Mouse (Mus musculus): Measurements from ENCODE around the gene Cstf3. TPM values are rescaled to one million over a fixed set of nuclear protein-coding genes. Genes with fewer than 3 reads are reported as not detected.
"Not testable (repeated sequence)": the region's sequence is repeated elsewhere in the genome, so short reads cannot be mapped to it uniquely, and the experiment has no call there.

Gene Cstf3
- 10 to 100 TPM in 1 of 2 experiments, 1 to 10 TPM in 1; 7.3 to 10.7 TPM for total RNA-seq (2021)
- long read RNA-seq, experiment 1, partial matches to known transcripts = 2 of 6 reads
- long read RNA-seq, experiment 1, other reads (novel, unspliced or antisense) = 2 of 6 reads
- long read RNA-seq, experiment 2, partial matches to known transcripts = 1 of 7 reads
- long read RNA-seq, experiment 2, other reads (novel, unspliced or antisense) = 1 of 7 reads

GRCm38 (mm10) chr2:104590068-104590828 is at the start of gene Cstf3:
Cstf3 (plus strand) TSS chr2:104590523.
- Histone ChIP-seq H3K27ac (peak within 1 kb of the TSS; percentile 93), H3K4me3 (peak within 1 kb of the TSS; percentile 99)
- peak; percentile 48 for TF ChIP-seq CTCF (IDR thresholded peaks at IDR 0.05)
- intact Hi-C loops (cut with DNase I) = loop anchor here (5.0 kb wide), 1 partner anchor 468 kb away; the partner anchor contains the start of gene A930018P22Rik
- DNase-seq = peak; percentile 99

- H3K4me3 ChIP-seq; DNase-seq; H3K27ac ChIP-seq; intact Hi-C loops (cut with DNase I): not testable (repeated sequence)
These were observed 33.6 kb upstream of the Cstf3 start for GRCm38 (mm10) chr2:104556711-104557110.

GRCm38 (mm10) chr2:104557722-104558121 is 32.6 kb upstream of the Cstf3 start:
- intact Hi-C loops (cut with DNase I) = no loop called here
- Histone ChIP-seq H3K27ac (no peak overlapping the region), H3K4me3 (no peak overlapping the region)
- DNase-seq = no peak
- TF ChIP-seq CTCF (IDR thresholded peaks at IDR 0.05) = no peak

GRCm38 (mm10) chr2:104558326-104558725 is 32.0 kb upstream of the Cstf3 start:
- no peak for TF ChIP-seq CTCF (IDR thresholded peaks at IDR 0.05)
- no peak overlapping the region for H3K27ac ChIP-seq
- intact Hi-C loops (cut with DNase I) = no loop called here
- H3K4me3 ChIP-seq = no peak overlapping the region
- no peak for DNase-seq

- H3K4me3 ChIP-seq = no peak overlapping the region
- no peak for DNase-seq
These were observed 31.4 kb upstream of the Cstf3 start for GRCm38 (mm10) chr2:104558938-104559337.

GRCm38 (mm10) chr2:104559591-104560380 is 30.5 kb upstream of the Cstf3 start:
- no peak overlapping the region for H3K27ac ChIP-seq
- intact Hi-C loops (cut with DNase I) = no loop called here
- no peak overlapping the region for H3K4me3 ChIP-seq
- no peak for TF ChIP-seq CTCF (IDR thresholded peaks at IDR 0.05)
- no peak for DNase-seq

More at GRCm38 (mm10) chr2:104558938-104559337, 31.4 kb upstream of the Cstf3 start:
- intact Hi-C loops (cut with DNase I) = no loop called here
- H3K27ac ChIP-seq = no peak overlapping the region
- TF ChIP-seq CTCF (IDR thresholded peaks at IDR 0.05) = no peak

GRCm38 (mm10) chr2:104561386-104561785 is 28.9 kb upstream of the Cstf3 start:
- no peak for DNase-seq
- TF ChIP-seq CTCF (IDR thresholded peaks at IDR 0.05) = no peak
- no peak overlapping the region for H3K27ac ChIP-seq
- no peak overlapping the region for H3K4me3 ChIP-seq
- intact Hi-C loops (cut with DNase I) = no loop called here

GRCm38 (mm10) chr2:104561986-104562532 is 28.3 kb upstream of the Cstf3 start:
- DNase-seq = no peak
- H3K4me3 ChIP-seq = no peak overlapping the region
- intact Hi-C loops (cut with DNase I) = no loop called here
- no peak overlapping the region for H3K27ac ChIP-seq
- no peak for TF ChIP-seq CTCF (IDR thresholded peaks at IDR 0.05)

GRCm38 (mm10) chr2:104572066-104572465 is 18.3 kb upstream of the Cstf3 start:
- no peak for TF ChIP-seq CTCF (IDR thresholded peaks at IDR 0.05)
- intact Hi-C loops (cut with DNase I) = loop anchor here (5.0 kb wide), 1 partner anchor 75 kb away; no protein-coding TSS in a partner anchor
- H3K27ac ChIP-seq = peak overlapping the region; percentile 82; the same call in 1 of the 2 replicates
- no peak for DNase-seq
- H3K4me3 ChIP-seq = no peak overlapping the region

- Histone ChIP-seq H3K27ac (no peak overlapping the region), H3K4me3 (no peak overlapping the region)
- no peak for DNase-seq
- intact Hi-C loops (cut with DNase I) = no loop called here
- no peak for TF ChIP-seq CTCF (IDR thresholded peaks at IDR 0.05)
These were observed 14.1 kb upstream of the Cstf3 start for GRCm38 (mm10) chr2:104576216-104576615.

- intact Hi-C loops (cut with DNase I) = no loop called here
- Histone ChIP-seq H3K27ac (no peak overlapping the region), H3K4me3 (no peak overlapping the region)
- TF ChIP-seq CTCF (IDR thresholded peaks at IDR 0.05) = no peak
- DNase-seq = no peak
These were observed 12.3 kb upstream of the Cstf3 start for GRCm38 (mm10) chr2:104578021-104578420.

GRCm38 (mm10) chr2:104578836-104579604 is 11.3 kb upstream of the Cstf3 start:
- no peak for TF ChIP-seq CTCF (IDR thresholded peaks at IDR 0.05)
- peak; percentile 18 for DNase-seq
- intact Hi-C loops (cut with DNase I) = no loop called here
- H3K4me3 ChIP-seq = no peak overlapping the region
- no peak overlapping the region for H3K27ac ChIP-seq
